Mouse (Mus musculus) frontal cortex, postnatal 10 days (tissue): ENCODE measurements around the gene Cyp4a29.
"Not testable (repeated sequence)": the region's sequence is repeated elsewhere in the genome, so short reads cannot be mapped to it uniquely, and the experiment has no call there.

Experiments
- DNase-seq, 2 experiments: peaks; one replicate each; pipeline ENCODE4 v3.0.0; 2022; ENCODE audit warnings: low spot score in 2 of 2, mixed read lengths in 1 of 2

The Cyp4a29 gene

GRCm38 (mm10) chr4:115241784-115242183 lies at the start of gene Cyp4a29:
Gene Cyp4a29, plus strand, starts transcription at chr4:115242084.
- DNase-seq: no peak

GRCm38 (mm10) chr4:115232901-115233300 lies 9.0 kb upstream of the Cyp4a29 start:
- not testable (repeated sequence) for DNase-seq

- DNase-seq: no peak
These were observed 5.3 kb upstream of the Cyp4a29 start for GRCm38 (mm10) chr4:115236462-115237096.

- not testable (repeated sequence) for DNase-seq
These were observed 23.0 kb downstream of the Cyp4a29 start for GRCm38 (mm10) chr4:115264687-115265569.

GRCm38 (mm10) chr4:115278215-115278982 lies 36.5 kb downstream of the Cyp4a29 start:
- not testable (repeated sequence) for DNase-seq

- DNase-seq: no peak
These were observed 38.5 kb downstream of the Cyp4a29 start for GRCm38 (mm10) chr4:115280342-115280741.

GRCm38 (mm10) chr4:115280779-115281178 lies 38.9 kb downstream of the Cyp4a29 start:
- not testable (repeated sequence) for DNase-seq

- DNase-seq: not testable (repeated sequence)
These were observed 39.4 kb downstream of the Cyp4a29 start for GRCm38 (mm10) chr4:115281231-115281767.

- DNase-seq: not testable (repeated sequence)
These were observed 56.9 kb downstream of the Cyp4a29 start, which contains the start of gene Cyp4a12a for GRCm38 (mm10) chr4:115298746-115299145. Gene Cyp4a12a, plus strand, starts transcription at chr4:115299046.
